Mouse (Mus musculus) kidney, adult 2 months (tissue): ENCODE measurements around the gene Gabrd. TPM values are rescaled to one million over a fixed set of nuclear protein-coding genes. Genes with fewer than 3 reads are reported as not detected.

Experiments used
- DNase-seq: peaks from one replicate; pipeline ENCODE4 v3.0.0; 2021
- H3K27ac ChIP-seq: fragments of 200-500 bp; 2 replicates; pipeline ENCODE4 v1.5.1; 2012; ENCODE audit warnings: low read depth, low read length, control low read depth, inconsistent platforms; ENCODE audit not compliant: insufficient read depth
- H3K27me3 ChIP-seq: fragments of 200-500 bp; replicated peaks from 2 replicates; pipeline ENCODE4 v1.6.1; 2012; ENCODE audit warnings: mild to moderate bottlenecking, moderate library complexity, low read length, inconsistent platforms; ENCODE audit not compliant: control insufficient read depth, insufficient read depth
- H3K36me3 ChIP-seq: fragments of 200-500 bp; 2 replicates; pipeline ENCODE4 v1.6.1; 2012; ENCODE audit warnings: mild to moderate bottlenecking, moderate library complexity, low read length, inconsistent platforms; ENCODE audit not compliant: control insufficient read depth, insufficient read depth
- H3K4me1 ChIP-seq: fragments of 200-500 bp; 2 replicates; pipeline ENCODE4 v1.6.1; 2011; ENCODE audit warnings: low read length; ENCODE audit not compliant: control insufficient read depth, insufficient read depth
- H3K4me3 ChIP-seq: fragments of 200-500 bp; 2 replicates; pipeline ENCODE4 v1.5.1; 2011; ENCODE audit warnings: mild to moderate bottlenecking, low read depth, low read length, control low read depth; ENCODE audit not compliant: insufficient read depth
- CTCF ChIP-seq: fragments of 200-500 bp; conservative IDR thresholded peaks from 2 replicates; pipeline ENCODE4 v1.5.1; 2011; ENCODE audit warnings: low read depth, mild to moderate bottlenecking, control low read depth, low read length, moderate library complexity, mixed read lengths; ENCODE audit not compliant: insufficient read depth, insufficient read length
- POLR2A ChIP-seq: fragments of 200-500 bp; IDR thresholded peaks from one replicate; pipeline ENCODE4 v1.6.1; 2011; ENCODE audit warnings: low read depth, low read length, control low read depth
- whole genome bisulfite sequencing: fragments of 180-500 bp; shearing (Covaris S2); methylation state at CpG from one replicate; pipeline ENCODE4 v1.1.7; 2018; 5-methylcytosine and 5-hydroxymethylcytosine counted together
- polyA plus RNA-seq: library from polyadenylated mRNA; depleted of rRNA; stranded (reverse); fragments of >200 nt; gene quantifications from 2 replicates; pipeline ENCODE4 v1.2.3, GENCODE M21; 2012; rRNA removed

The Gabrd gene
- polyA plus RNA-seq = 0.47 and 0.56 TPM in 2 replicates

DNA sequence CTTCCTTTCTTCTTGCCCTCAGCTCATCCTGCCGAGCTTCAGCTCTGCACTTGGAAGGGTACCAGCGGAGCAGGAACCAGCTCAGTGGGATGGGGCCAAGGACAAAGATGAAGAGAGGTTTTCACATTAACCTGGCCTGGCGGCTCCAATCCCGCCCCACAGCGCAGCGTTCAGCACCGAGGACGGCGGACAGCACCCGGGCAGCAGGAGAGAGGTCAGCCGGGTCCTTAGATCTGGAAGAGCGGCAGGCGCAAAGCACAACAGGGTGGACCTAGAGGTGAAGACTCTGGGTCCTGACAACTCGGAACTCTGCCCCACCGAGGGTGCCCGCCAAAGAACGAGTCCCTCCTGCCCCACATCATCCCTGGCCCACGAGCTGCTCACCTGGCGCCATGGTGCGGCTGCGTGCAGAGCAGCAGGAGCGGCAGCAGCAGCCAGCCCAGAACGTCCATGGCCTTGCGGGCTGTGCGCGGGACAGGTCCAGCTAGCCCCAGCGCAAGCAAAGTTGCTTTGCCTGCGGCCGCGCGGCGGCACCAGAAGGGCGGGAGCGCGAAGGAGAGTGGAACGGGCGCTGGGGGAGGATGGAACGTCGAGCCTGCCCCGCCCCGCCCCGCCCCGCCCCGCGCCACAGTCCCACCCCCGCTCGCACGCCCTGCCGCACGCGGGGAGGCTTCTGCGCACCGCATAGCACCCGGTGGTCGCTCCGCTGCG is at the start of gene Gabrd:
Gabrd (minus strand) TSS at position 602 of the 711 bp plus-strand sequence.
- no peaks in the 10 kb centered on the region for H3K27me3 ChIP-seq
- WGBS = 2% methylated on average over 54 of the region's 57 CpGs
- H3K4me1 ChIP-seq = no peaks in the 10 kb centered on the region
- H3K36me3 ChIP-seq = no peaks in the 10 kb centered on the region
- DNase-seq = peak; percentile 83
- H3K27ac ChIP-seq = no peak within 1 kb of the TSS
- H3K4me3 ChIP-seq = peak within 1 kb of the TSS; percentile 4; the same call in 1 of the 2 replicates
- TF ChIP-seq POLR2A (no peak), CTCF (no peak)

DNA sequence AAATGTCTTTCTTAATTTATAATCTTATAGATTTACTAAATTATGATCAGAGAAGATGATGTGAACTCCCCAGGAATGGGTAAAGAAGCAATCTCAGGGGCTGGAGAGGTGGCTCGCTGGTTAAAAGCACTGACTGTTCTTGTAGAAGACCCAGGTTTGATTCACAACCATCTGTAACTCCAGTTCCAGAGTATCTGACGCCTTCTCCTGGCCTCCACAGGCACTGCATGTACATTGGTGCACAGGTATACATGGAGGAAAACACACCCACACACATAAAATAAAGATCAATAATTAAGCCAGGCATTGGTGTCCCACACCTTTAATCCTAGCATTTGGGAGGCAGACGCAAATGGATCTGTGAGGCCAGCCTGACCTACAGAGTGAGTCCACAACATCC is 44.9 kb upstream of the Gabrd start:
- WGBS = 68% methylated on average over 3 of the region's 3 CpGs

GRCm38 (mm10) chr4:155433993-155434392 is 36.1 kb upstream of the Gabrd start:
- no peaks in the 10 kb centered on the region for H3K4me1 ChIP-seq
- no peaks in the 10 kb centered on the region for H3K27me3 ChIP-seq
- WGBS = 52% methylated on average over 5 of the region's 5 CpGs
- DNase-seq = peak; percentile 49
- TF ChIP-seq CTCF (no peak), POLR2A (no peak)
- no peak overlapping the region for H3K4me3 ChIP-seq
- H3K27ac ChIP-seq = no peak overlapping the region
- H3K36me3 ChIP-seq = no peaks in the 10 kb centered on the region

More for the DNA sequence above, 44.9 kb upstream of the Gabrd start:
- TF ChIP-seq POLR2A = no peak
- no peak for TF ChIP-seq CTCF
- H3K4me1 ChIP-seq = no peaks in the 10 kb centered on the region
- no peak overlapping the region for H3K4me3 ChIP-seq
- no peaks in the 10 kb centered on the region for H3K27me3 ChIP-seq
- no peak for DNase-seq
- H3K36me3 ChIP-seq = no peaks in the 10 kb centered on the region
- no peak overlapping the region for H3K27ac ChIP-seq

DNA sequence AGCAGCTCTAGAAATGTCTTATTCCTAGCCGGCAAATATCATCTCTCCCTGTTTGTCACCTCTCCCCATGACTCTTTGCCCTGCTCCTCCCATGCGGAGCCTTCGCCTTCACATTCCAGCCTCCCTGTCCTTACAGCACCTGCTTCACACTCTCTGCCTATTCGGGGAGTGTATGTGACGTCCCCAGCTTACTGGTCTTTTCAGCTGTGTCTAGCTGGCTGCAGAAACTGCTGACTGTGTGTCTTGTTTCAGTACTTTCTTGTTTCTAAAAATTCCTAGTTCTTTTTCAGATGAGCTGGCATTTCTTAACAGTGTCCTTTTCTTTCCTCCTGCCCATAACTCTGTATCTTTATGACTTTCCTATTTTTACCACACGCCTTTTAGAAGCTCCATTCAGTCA is 34.4 kb upstream of the Gabrd start:
- no peaks in the 10 kb centered on the region for H3K4me1 ChIP-seq
- no peak overlapping the region for H3K27ac ChIP-seq
- no peaks in the 10 kb centered on the region for H3K36me3 ChIP-seq
- no peak for DNase-seq
- H3K27me3 ChIP-seq = no peaks in the 10 kb centered on the region
- WGBS = 78% methylated on average over 6 of the region's 6 CpGs
- TF ChIP-seq CTCF = no peak
- no peak for TF ChIP-seq POLR2A
- no peak overlapping the region for H3K4me3 ChIP-seq

DNA sequence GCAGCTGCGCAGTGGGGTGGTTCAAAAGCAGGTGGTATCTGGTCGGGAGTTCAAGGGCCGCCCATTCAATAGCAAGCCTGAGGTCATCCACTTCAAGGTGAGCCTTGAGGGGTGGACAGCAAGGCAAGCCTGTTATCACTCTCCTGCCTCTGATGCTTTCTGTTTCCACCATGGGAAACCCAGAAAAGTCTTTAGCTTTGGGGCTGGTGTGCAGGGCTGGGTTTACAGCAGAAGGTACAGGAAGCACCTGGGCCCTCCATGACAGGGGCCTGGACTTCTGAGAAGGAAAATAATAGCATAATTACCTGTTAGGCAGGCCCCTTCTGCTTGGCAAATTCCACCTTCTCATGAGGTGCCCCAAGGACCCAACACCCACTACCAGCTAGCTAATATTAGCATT is 31.3 kb upstream of the Gabrd start:
- WGBS = 88% methylated on average over 3 of the region's 3 CpGs
- H3K27me3 ChIP-seq = no peaks in the 10 kb centered on the region
- no peak overlapping the region for H3K27ac ChIP-seq
- H3K4me3 ChIP-seq = no peak overlapping the region
- H3K36me3 ChIP-seq = no peaks in the 10 kb centered on the region
- DNase-seq = no peak
- H3K4me1 ChIP-seq = no peaks in the 10 kb centered on the region
- TF ChIP-seq CTCF (no peak), POLR2A (no peak)

DNA sequence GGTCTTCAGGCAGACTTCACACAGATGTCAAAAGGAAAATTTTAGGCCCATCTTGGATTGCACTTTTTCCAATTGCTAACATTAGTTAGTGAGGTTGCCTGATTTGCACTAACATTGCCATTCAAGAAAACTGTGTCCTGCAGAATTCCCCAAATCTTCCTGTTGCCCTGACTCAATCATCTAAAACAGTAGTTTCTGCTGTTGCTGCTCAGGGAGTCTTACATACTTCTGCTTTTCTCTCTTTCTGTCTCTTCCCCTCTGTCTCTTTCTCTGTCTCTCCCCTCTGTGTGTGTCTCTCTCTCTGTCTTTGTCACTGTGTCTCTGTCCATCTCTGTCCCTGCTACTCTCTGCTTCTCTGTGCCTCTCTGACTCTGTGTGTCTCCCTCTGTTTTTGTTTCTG is 30.5 kb upstream of the Gabrd start:
- Histone ChIP-seq H3K36me3 (no peaks in the 10 kb centered on the region), H3K4me3 (no peak overlapping the region), H3K27me3 (no peaks in the 10 kb centered on the region), H3K4me1 (no peaks in the 10 kb centered on the region), H3K27ac (no peak overlapping the region)
- TF ChIP-seq CTCF = no peak
- no peak for TF ChIP-seq POLR2A
- no peak for DNase-seq

GRCm38 (mm10) chr4:155426272-155426671 is 28.4 kb upstream of the Gabrd start:
- no peak overlapping the region for H3K4me3 ChIP-seq
- H3K27me3 ChIP-seq = no peaks in the 10 kb centered on the region
- no peaks in the 10 kb centered on the region for H3K4me1 ChIP-seq
- 71% methylated on average over 6 of the region's 6 CpGs for WGBS
- no peak overlapping the region for H3K27ac ChIP-seq
- no peak for DNase-seq
- TF ChIP-seq CTCF (no peak), POLR2A (no peak)
- H3K36me3 ChIP-seq = no peaks in the 10 kb centered on the region
